Mouse (Mus musculus) MEL (cell line): ENCODE data around the gene Gm11027. TPM values are rescaled to one million over a fixed set of nuclear protein-coding genes. Genes with fewer than 3 reads are reported as not detected.

Experiments
- DNase-seq: peaks from one replicate; pipeline ENCODE4 v3.0.0; 2011; ENCODE audit warnings: low read depth, low spot score
- H3K27ac ChIP-seq: 2 replicates; pipeline ENCODE4 v1.5.1; 2012; ENCODE audit warnings: low read depth, mild to moderate bottlenecking, control low read depth, low read length, moderate library complexity; ENCODE audit not compliant: control insufficient read depth
- H3K27me3 ChIP-seq, 2 experiments: fragments of 150-350 bp in 1 of 2; sonication (generic) in 1 of 2; 2 replicates each; pipeline ENCODE4 v1.6.1; 2012; ENCODE audit warnings: low read length in 2 of 2, mild to moderate bottlenecking in 2 of 2, improper control_type of control experiment in 1 of 2, moderate library complexity in 1 of 2; ENCODE audit not compliant: insufficient read depth in 2 of 2, control insufficient read depth in 1 of 2
- H3K36me3 ChIP-seq, 2 experiments: 2 replicates each; pipeline ENCODE4 v1.6.1; 2012 to 2014; ENCODE audit warnings: low read length in 2 of 2, improper control_type of control experiment in 1 of 2, inconsistent platforms in 1 of 2, mild to moderate bottlenecking in 1 of 2; ENCODE audit not compliant: insufficient read depth in 2 of 2, control insufficient read depth in 1 of 2
- H3K4me1 ChIP-seq, 2 experiments: fragments of 150-350 bp in 1 of 2; sonication (generic) in 1 of 2; 2 replicates each; pipeline ENCODE4 v1.6.1; 2012; ENCODE audit warnings: low read length in 2 of 2, improper control_type of control experiment in 1 of 2, mild to moderate bottlenecking in 1 of 2; ENCODE audit not compliant: insufficient read depth in 2 of 2, control insufficient read depth in 1 of 2
- H3K4me3 ChIP-seq, 2 experiments: fragments of 150-350 bp in 1 of 2; sonication (generic) in 1 of 2; 2 replicates each; pipeline ENCODE4 v1.5.1; 2012; ENCODE audit warnings: low read depth in 2 of 2, low read length in 2 of 2, mild to moderate bottlenecking in 2 of 2, moderate library complexity in 2 of 2, control low read depth in 1 of 2, improper control_type of control experiment in 1 of 2; ENCODE audit not compliant: control insufficient read depth in 1 of 2, insufficient read depth in 1 of 2
- H3K79me2 ChIP-seq: 2 replicates; pipeline ENCODE4 v1.6.1; 2012; ENCODE audit warnings: mild to moderate bottlenecking, low read length, moderate library complexity; ENCODE audit not compliant: control insufficient read depth, poor library complexity, insufficient read depth
- H3K9ac ChIP-seq: 2 replicates; pipeline ENCODE4 v1.6.1; 2012; ENCODE audit warnings: low read depth, mild to moderate bottlenecking, control low read depth, low read length, moderate library complexity; ENCODE audit not compliant: control insufficient read depth, poor library complexity, severe bottlenecking
- H3K9me3 ChIP-seq: fragments of 150-350 bp; sonication (generic); replicated peaks from 2 replicates; pipeline ENCODE4 v1.6.1; 2012; ENCODE audit warnings: mild to moderate bottlenecking, low read length, improper control_type of control experiment, moderate library complexity; ENCODE audit not compliant: insufficient read depth
- BHLHE40 ChIP-seq: IDR thresholded peaks from 2 replicates; pipeline ENCODE4 v1.6.1; 2012; ENCODE audit warnings: low read depth, mild to moderate bottlenecking, inconsistent platforms, low read length, improper control_type of control experiment, borderline replicate concordance
- CHD1 ChIP-seq: IDR thresholded peaks from 2 replicates; pipeline ENCODE4 v1.6.1; 2012; ENCODE audit warnings: low read depth, mild to moderate bottlenecking, inconsistent platforms, low read length, improper control_type of control experiment
- ELF1 ChIP-seq: IDR thresholded peaks from 2 replicates; pipeline ENCODE4 v1.6.1; 2014; ENCODE audit warnings: low read depth, mild to moderate bottlenecking, inconsistent platforms, low read length, improper control_type of control experiment, moderate library complexity
- EP300 ChIP-seq, 2 experiments: IDR thresholded peaks; 2 replicates each; pipeline ENCODE4 v1.6.1; 2011; ENCODE audit warnings: improper control_type of control experiment in 2 of 2, low read length in 2 of 2, low read depth in 1 of 2, mild to moderate bottlenecking in 1 of 2
- ETS1 ChIP-seq: IDR thresholded peaks from 2 replicates; pipeline ENCODE4 v1.6.1; 2012; ENCODE audit warnings: low read depth, mild to moderate bottlenecking, inconsistent platforms, low read length, improper control_type of control experiment, moderate library complexity
- HCFC1 ChIP-seq: IDR thresholded peaks from 2 replicates; pipeline ENCODE4 v1.6.1; 2012; ENCODE audit warnings: low read depth, mild to moderate bottlenecking, inconsistent platforms, low read length, improper control_type of control experiment, moderate library complexity
- KAT2A ChIP-seq: conservative IDR thresholded peaks from 2 replicates; pipeline ENCODE4 v1.6.1; 2012; ENCODE audit warnings: low read depth, low read length, improper control_type of control experiment, inconsistent platforms
- MAFK ChIP-seq: IDR thresholded peaks from 2 replicates; pipeline ENCODE4 v1.6.1; 2011; ENCODE audit warnings: low read depth, mild to moderate bottlenecking, low read length, improper control_type of control experiment, borderline replicate concordance
- MAX ChIP-seq: IDR thresholded peaks from 2 replicates; pipeline ENCODE4 v1.6.1; 2011; ENCODE audit warnings: low read length, improper control_type of control experiment
- MAZ ChIP-seq: IDR thresholded peaks from 2 replicates; pipeline ENCODE4 v1.6.1; 2012; ENCODE audit warnings: low read depth, mild to moderate bottlenecking, inconsistent platforms, low read length, improper control_type of control experiment
- MEF2A ChIP-seq: IDR thresholded peaks from 2 replicates; pipeline ENCODE4 v1.6.1; 2014; ENCODE audit warnings: low read depth, mild to moderate bottlenecking, inconsistent platforms, low read length, improper control_type of control experiment; ENCODE audit not compliant: poor library complexity, insufficient replicate concordance, severe bottlenecking; ENCODE audit errors: extremely low read depth
- MYB ChIP-seq: IDR thresholded peaks from 2 replicates; pipeline ENCODE4 v1.6.1; 2011; ENCODE audit warnings: mild to moderate bottlenecking, low read depth, low read length, improper control_type of control experiment
- NELFE ChIP-seq: IDR thresholded peaks from 2 replicates; pipeline ENCODE4 v1.6.1; 2011; ENCODE audit warnings: low read depth, low read length, improper control_type of control experiment
- NRF1 ChIP-seq: IDR thresholded peaks from 2 replicates; pipeline ENCODE4 v1.6.1; 2014; ENCODE audit warnings: low read depth, mild to moderate bottlenecking, inconsistent platforms, low read length, improper control_type of control experiment, moderate library complexity; ENCODE audit not compliant: poor library complexity, insufficient read depth, severe bottlenecking
- POLR2AphosphoS2 ChIP-seq: IDR thresholded peaks from 2 replicates; pipeline ENCODE4 v1.6.1; 2011; ENCODE audit warnings: low read length, improper control_type of control experiment
- POLR2AphosphoS5 ChIP-seq: IDR thresholded peaks from 2 replicates; pipeline ENCODE4 v1.6.1; 2012; ENCODE audit warnings: low read depth, borderline replicate concordance, mild to moderate bottlenecking, inconsistent platforms, low read length, moderate library complexity, mixed read lengths
- RAD21 ChIP-seq: IDR thresholded peaks from 2 replicates; pipeline ENCODE4 v1.6.1; 2011; ENCODE audit warnings: mild to moderate bottlenecking, low read depth, low read length, improper control_type of control experiment
- RCOR1 ChIP-seq: IDR thresholded peaks from 2 replicates; pipeline ENCODE4 v1.6.1; 2012; ENCODE audit warnings: low read depth, mild to moderate bottlenecking, inconsistent platforms, low read length, improper control_type of control experiment
- SIN3A ChIP-seq: IDR thresholded peaks from 2 replicates; pipeline ENCODE4 v1.6.1; 2012; ENCODE audit warnings: low read length, improper control_type of control experiment, inconsistent platforms
- TBP ChIP-seq: IDR thresholded peaks from 2 replicates; pipeline ENCODE4 v1.8.0; 2011; ENCODE audit warnings: low read depth, low read length, improper control_type of control experiment
- TCF12 ChIP-seq: IDR thresholded peaks from 2 replicates; pipeline ENCODE4 v1.6.1; 2014; ENCODE audit warnings: low read depth, mild to moderate bottlenecking, inconsistent platforms, low read length, improper control_type of control experiment, moderate library complexity
- UBTF ChIP-seq: IDR thresholded peaks from 2 replicates; pipeline ENCODE4 v1.6.1; 2012; ENCODE audit warnings: low read depth, mild to moderate bottlenecking, inconsistent platforms, low read length, improper control_type of control experiment, moderate library complexity, borderline replicate concordance; ENCODE audit not compliant: insufficient read depth
- USF2 ChIP-seq, 2 experiments: IDR thresholded peaks; 2 replicates each; pipeline ENCODE4 v1.6.1; 2011 to 2012; ENCODE audit warnings: improper control_type of control experiment in 2 of 2, low read length in 2 of 2, borderline replicate concordance in 1 of 2, inconsistent platforms in 1 of 2, low read depth in 1 of 2, mild to moderate bottlenecking in 1 of 2; ENCODE audit not compliant: insufficient read depth in 1 of 2
- ZKSCAN1 ChIP-seq: IDR thresholded peaks from 2 replicates; pipeline ENCODE4 v1.6.1; 2012; ENCODE audit warnings: low read depth, mild to moderate bottlenecking, inconsistent platforms, low read length, improper control_type of control experiment, moderate library complexity
- ZMIZ1 ChIP-seq: IDR thresholded peaks from 2 replicates; pipeline ENCODE4 v1.6.1; 2012; ENCODE audit warnings: low read depth, mild to moderate bottlenecking, inconsistent platforms, low read length, improper control_type of control experiment, moderate library complexity
- polyA plus RNA-seq, 2 experiments: library from polyadenylated mRNA; stranded (reverse) in 1 of 2; unstranded in 1 of 2; fragments of >175 nt in 1 of 2; fragments of >200 nt in 1 of 2; gene quantifications; 2 replicates each; pipeline versions ENCODE4 v1.2.1 to v1.2.4; 2012; ENCODE audit warnings: low replicate concordance in 2 of 2, low read depth in 1 of 2; ENCODE audit not compliant: insufficient read length in 2 of 2, insufficient read depth in 1 of 2, missing spikeins in 1 of 2
- total RNA-seq: library from RNA; depleted of rRNA; stranded (reverse); fragments of 300-350 nt; gene quantifications from 2 replicates; pipeline ENCODE4 v1.2.3, GENCODE M21; 2012

The Gm11027 gene
- total and polyA plus RNA-seq, 3 experiments = not detected

GRCm38 (mm10) chr12:116229451-116229850 is 45.7 kb upstream of the Gm11027 start:
- H3K4me1 ChIP-seq = no peaks in the 10 kb centered on the region
- no peak overlapping the region for H3K4me3 ChIP-seq
- TF ChIP-seq POLR2AphosphoS2 (no peak), CHD1 (no peak), MAFK (no peak), TBP (no peak), MAZ (no peak), EP300 (IDR thresholded peaks at IDR 0.05; ENCODE audit: low read depth in 1 of 2, low read length in 2 of 2) (no peak), ZKSCAN1 (no peak), MYB (no peak), NELFE (no peak), ETS1 (no peak), MEF2A (no peak), MAX (no peak), RCOR1 (no peak), RAD21 (no peak), UBTF (no peak), BHLHE40 (no peak), ZMIZ1 (no peak)

DNA sequence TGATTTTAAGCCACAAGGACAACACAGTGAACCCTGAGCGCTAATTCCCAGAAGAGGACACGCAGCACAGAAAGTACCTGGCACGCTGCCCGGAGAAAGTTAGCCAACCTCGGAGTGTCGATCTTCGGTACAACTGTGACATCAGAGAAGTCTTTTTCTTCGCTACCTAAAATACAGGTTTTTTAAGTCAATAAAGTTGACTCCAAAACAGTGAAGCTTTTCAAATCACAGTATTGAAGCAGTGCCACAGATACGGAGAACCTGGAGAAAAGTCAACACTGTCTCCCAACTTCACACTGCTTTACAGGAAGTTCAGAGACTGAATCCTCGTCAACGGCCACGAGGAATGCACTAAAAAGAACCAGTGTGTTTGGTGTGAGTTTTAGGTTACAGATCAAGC is 43.6 kb upstream of the Gm11027 start:
- Histone ChIP-seq H3K27me3 (no peaks in the 10 kb centered on the region), H3K79me2 (no peaks in the 10 kb centered on the region), H3K9ac (no peak overlapping the region), H3K4me3 (no peak overlapping the region), H3K9me3 (no peaks in the 10 kb centered on the region), H3K27ac (no peak overlapping the region), H3K4me1 (no peaks in the 10 kb centered on the region), H3K36me3 (peaks cover 0 to 4% of the 10 kb centered on the region in 2 experiments; a peak in 2 of 4 replicates)
- DNase-seq = no peak
- no peak for TF ChIP-seq POLR2AphosphoS2
- no peak for TF ChIP-seq ZMIZ1
- TF ChIP-seq TCF12 = no peak
- TF ChIP-seq MYB = no peak
- no peak for TF ChIP-seq POLR2AphosphoS5
- no peak for TF ChIP-seq USF2 (IDR thresholded peaks at IDR 0.05; ENCODE audit: borderline replicate concordance in 1 of 2, insufficient read depth in 1 of 2, low read depth in 1 of 2, low read length in 2 of 2)
- no peak for TF ChIP-seq NELFE
- TF ChIP-seq SIN3A = no peak
- no peak for TF ChIP-seq ETS1
- TF ChIP-seq KAT2A = no peak
- TF ChIP-seq CHD1 = no peak
- no peak for TF ChIP-seq NRF1
- no peak for TF ChIP-seq HCFC1
- TF ChIP-seq EP300 (IDR thresholded peaks at IDR 0.05; ENCODE audit: low read depth in 1 of 2, low read length in 2 of 2) = no peak
- TF ChIP-seq RAD21 = no peak
- TF ChIP-seq ELF1 = no peak
- TF ChIP-seq, all 39 proteins: peak for 0

More at GRCm38 (mm10) chr12:116229451-116229850, 45.7 kb upstream of the Gm11027 start:
- Histone ChIP-seq H3K9me3 (no peaks in the 10 kb centered on the region), H3K79me2 (no peaks in the 10 kb centered on the region), H3K27ac (no peak overlapping the region), H3K36me3 (peaks cover 0 to 4% of the 10 kb centered on the region in 2 experiments; a peak in 2 of 4 replicates), H3K27me3 (no peaks in the 10 kb centered on the region), H3K9ac (no peak overlapping the region)
- no peak for DNase-seq
